Mouse (Mus musculus) cerebellum, postnatal 14 days (tissue): ENCODE measurements around the gene Kcnk15.

Experiments
- DNase-seq, 2 experiments: peaks; one replicate each; pipeline ENCODE4 v3.0.0; 2021; ENCODE audit warnings: mixed read lengths in 2 of 2

The Kcnk15 gene

GRCm38 (mm10) chr2:163876830-163877498 lies 23.5 kb downstream of the Kcnk15 start:
- no peak for DNase-seq

DNA sequence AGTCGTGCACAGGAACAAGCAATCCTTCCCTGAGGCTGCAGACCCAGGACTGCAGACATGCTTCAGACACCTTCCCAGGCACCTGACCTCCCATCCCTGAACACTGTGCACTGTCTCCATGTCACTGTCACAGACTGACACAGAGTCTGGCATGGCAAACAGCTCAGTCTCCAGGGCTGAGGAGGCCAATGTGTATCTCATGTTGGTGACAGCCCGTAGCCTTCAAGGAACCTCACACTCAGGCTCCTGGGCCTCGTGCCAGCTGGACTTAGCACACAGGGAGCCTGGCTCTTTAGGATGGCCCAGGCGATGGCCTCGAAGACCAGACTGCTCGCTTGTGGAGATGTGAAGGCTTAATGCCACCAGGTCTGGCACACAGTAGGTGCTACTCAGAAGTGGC lies 27.4 kb downstream of the Kcnk15 start:
- DNase-seq: peak; percentile 84 to 89

GRCm38 (mm10) chr2:163882859-163883652 lies 29.6 kb downstream of the Kcnk15 start:
- DNase-seq: no peak

- no peak for DNase-seq
Measured at GRCm38 (mm10) chr2:163889411-163889810, 36.0 kb downstream of the Kcnk15 start.

- DNase-seq: no peak
Measured at GRCm38 (mm10) chr2:163890586-163890985, 37.1 kb downstream of the Kcnk15 start.

GRCm38 (mm10) chr2:163891271-163891670 lies 37.8 kb downstream of the Kcnk15 start:
- DNase-seq: no peak

GRCm38 (mm10) chr2:163893446-163894370 lies 40.3 kb downstream of the Kcnk15 start:
- peak in 1 of 2 experiments; percentile 55 for DNase-seq

- DNase-seq: no peak
Measured at GRCm38 (mm10) chr2:163895156-163895555, 41.7 kb downstream of the Kcnk15 start.

DNA sequence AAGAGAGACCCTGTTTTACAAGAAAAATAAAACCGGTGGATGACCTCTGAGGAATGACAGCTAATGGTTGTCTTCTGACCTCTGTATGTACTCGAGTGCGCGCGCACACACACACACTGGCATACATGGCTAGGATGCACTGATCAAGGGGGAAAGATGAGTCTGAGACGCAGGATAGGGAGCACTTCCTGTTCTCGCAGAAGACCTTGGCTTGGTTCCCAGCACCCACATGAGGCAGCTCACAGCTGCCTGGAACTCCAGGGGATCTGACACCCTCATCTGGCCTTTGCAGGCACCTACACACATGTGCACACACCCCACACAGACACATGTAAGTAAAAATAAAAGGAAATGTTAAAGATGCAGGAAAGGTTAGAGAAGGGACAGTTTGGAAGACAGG lies 43.6 kb downstream of the Kcnk15 start:
- peak in 1 of 2 experiments; percentile 24 for DNase-seq

GRCm38 (mm10) chr2:163897988-163898535 lies 44.6 kb downstream of the Kcnk15 start:
- peak; percentile 60 to 70 for DNase-seq

- DNase-seq: peak; percentile 66 to 78
Measured at GRCm38 (mm10) chr2:163899910-163900411, 46.5 kb downstream of the Kcnk15 start.

DNA sequence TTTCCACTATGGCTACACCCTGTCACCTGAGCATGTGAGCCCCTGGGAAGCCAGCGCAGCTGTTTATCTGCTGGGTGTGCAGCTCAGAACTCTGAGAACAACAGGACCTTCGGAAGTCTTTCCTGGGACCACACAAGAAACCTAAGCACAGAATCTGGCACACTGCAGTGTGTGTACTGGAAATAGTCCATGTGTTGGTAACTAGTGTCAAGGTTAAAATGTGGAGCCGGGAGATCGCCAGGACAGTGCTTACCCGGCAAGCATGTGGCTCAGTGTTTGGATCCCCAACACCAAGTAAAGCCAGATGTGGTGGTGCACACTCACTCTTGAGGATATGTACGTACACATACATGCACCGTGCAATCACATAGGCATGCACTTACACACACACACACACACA lies 47.6 kb downstream of the Kcnk15 start:
- no peak for DNase-seq

- no peak for DNase-seq
Measured at GRCm38 (mm10) chr2:163902448-163902847, 49.0 kb downstream of the Kcnk15 start.

GRCm38 (mm10) chr2:163903461-163903860 lies 50.0 kb downstream of the Kcnk15 start:
- DNase-seq: peak; percentile 81

GRCm38 (mm10) chr2:163904323-163904722 lies 50.9 kb downstream of the Kcnk15 start:
- DNase-seq: peak; percentile 81 to 86

- DNase-seq: no peak
Measured at GRCm38 (mm10) chr2:163907131-163907530, 53.7 kb downstream of the Kcnk15 start.
